Mouse (Mus musculus) stomach, postnatal 0 days (tissue): ENCODE data around the gene Acad11. TPM values are rescaled to one million over a fixed set of nuclear protein-coding genes. Genes with fewer than 3 reads are reported as not detected.

ENCODE experiments used
- ATAC-seq: fragments of 200-750 bp; cut with Nextera tagmentation; 2 replicates; pipeline ENCODE4 v1.8.0; 2017; ENCODE audit not compliant: low FRiP score, low TSS enrichment
- DNase-seq: peaks from one replicate; pipeline ENCODE4 v3.0.0-alpha.2; 2016; ENCODE audit warnings: low spot score
- H3K27ac ChIP-seq: fragments of 300-500 bp; sonication (generic); replicated peaks from 2 replicates; pipeline ENCODE4 v1.5.1; 2014; ENCODE audit warnings: mild to moderate bottlenecking, control low read depth
- H3K27me3 ChIP-seq: fragments of 300-500 bp; sonication (generic); 2 replicates; pipeline ENCODE4 v1.6.1; 2014; ENCODE audit warnings: low read length; ENCODE audit not compliant: control insufficient read depth, insufficient read depth
- H3K36me3 ChIP-seq: fragments of 300-500 bp; sonication (generic); 2 replicates; pipeline ENCODE4 v1.6.1; 2014; ENCODE audit warnings: low read length, mixed read lengths; ENCODE audit not compliant: control insufficient read depth, insufficient read depth
- H3K4me1 ChIP-seq: fragments of 300-500 bp; sonication (generic); replicated peaks from 2 replicates; pipeline ENCODE4 v1.6.1; 2014; ENCODE audit warnings: antibody characterized with exemption; ENCODE audit not compliant: control insufficient read depth, insufficient read depth
- H3K4me2 ChIP-seq: fragments of 300-500 bp; sonication (generic); replicated peaks from 2 replicates; pipeline ENCODE4 v1.6.1; 2014; ENCODE audit warnings: low read depth, mild to moderate bottlenecking, control low read depth, moderate library complexity
- H3K4me3 ChIP-seq: fragments of 300-500 bp; sonication (generic); 2 replicates; pipeline ENCODE4 v1.5.1; 2014; ENCODE audit warnings: low read depth, low read length, control low read depth
- H3K9ac ChIP-seq: fragments of 300-500 bp; sonication (generic); 2 replicates; pipeline ENCODE4 v1.6.1; 2014; ENCODE audit warnings: mild to moderate bottlenecking, low read length, control low read depth, mixed read lengths
- H3K9me3 ChIP-seq: fragments of 300-500 bp; sonication (generic); 2 replicates; pipeline ENCODE4 v1.6.1; 2016; ENCODE audit warnings: low read length; ENCODE audit not compliant: control insufficient read depth
- CTCF ChIP-seq: IDR thresholded peaks from 2 replicates; pipeline ENCODE4 v1.5.1; 2016; ENCODE audit warnings: antibody characterized with exemption, low read depth, mild to moderate bottlenecking, moderate library complexity
- EP300 ChIP-seq: optimal IDR thresholded peaks from 2 replicates; pipeline ENCODE3; 2016; ENCODE audit warnings: antibody characterized with exemption
- WGBS: fragments of 180-500 bp; shearing (Covaris S2); extraction: QIAGEN DNeasy Blood & Tissue Kit; methylation state at CpG from one replicate; pipeline ENCODE4 v1.1.7; 2014; 5-methylcytosine and 5-hydroxymethylcytosine counted together
- polyA plus RNA-seq: library from polyadenylated mRNA; unstranded; fragments of >200 nt; fragmentation: Nextera tagmentation; extraction: Ambion mirVana; gene quantifications from 2 replicates; pipeline ENCODE4 v1.2.1, GENCODE M21; 2015

Acad11 gene
- polyA plus RNA-seq, 1 experiment from 2014 or later, result 24.2 TPM

DNA sequence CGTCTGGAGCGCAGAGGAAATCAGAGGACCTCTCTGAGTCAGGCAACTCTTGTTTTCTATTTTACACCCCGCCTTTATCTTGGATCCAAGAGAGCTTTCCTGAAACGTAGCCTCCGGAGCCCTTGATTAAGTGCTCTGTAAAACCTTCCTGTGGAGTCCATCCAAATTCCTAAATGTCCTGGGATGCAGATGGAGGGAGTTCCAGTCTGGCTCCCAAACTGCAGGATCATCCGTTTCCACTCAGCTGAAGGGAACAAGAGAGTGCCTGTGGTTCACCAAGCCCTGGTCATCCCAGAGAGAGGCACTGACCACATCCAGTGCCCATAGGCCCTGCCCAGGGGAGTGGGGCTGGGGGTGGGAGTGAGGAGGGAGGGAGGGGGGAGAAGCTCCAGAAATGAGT is 39.1 kb downstream of the Acad11 start:
- Histone ChIP-seq H3K4me1 (no peaks in the 10 kb centered on the region), H3K27me3 (no peaks in the 10 kb centered on the region), H3K9ac (no peak overlapping the region), H3K36me3 (no peaks in the 10 kb centered on the region; the same call in 1 of the 2 replicates), H3K4me2 (no peak overlapping the region), H3K4me3 (no peak overlapping the region), H3K9me3 (no peaks in the 10 kb centered on the region), H3K27ac (no peak overlapping the region)
- DNase-seq (no peak), ATAC-seq (no peak)
- WGBS, result 33% methylated on average over 6 of the region's 6 CpGs
- no peak for TF ChIP-seq CTCF
- no peak for TF ChIP-seq EP300

DNA sequence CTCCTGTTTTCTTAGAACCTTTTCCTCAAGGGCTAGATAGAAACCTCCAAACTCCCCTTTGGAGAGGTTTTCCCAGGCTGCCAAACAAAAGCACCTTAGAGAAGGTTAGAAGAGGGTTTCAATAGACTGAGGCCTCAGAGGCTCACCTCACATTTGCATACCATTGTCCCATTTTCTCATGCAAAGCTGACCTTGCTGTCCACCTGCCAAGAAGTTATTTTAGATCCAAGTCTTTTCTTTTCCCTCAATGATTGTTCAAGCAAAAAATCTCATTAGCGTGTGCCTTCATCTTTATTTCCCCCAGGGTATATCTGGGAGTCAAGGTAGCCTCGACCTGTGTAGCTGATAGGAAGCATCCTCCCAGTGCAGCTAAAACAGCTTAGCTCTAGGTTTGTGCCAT is 39.7 kb downstream of the Acad11 start:
- no peak overlapping the region for H3K4me3 ChIP-seq
- no peak overlapping the region for H3K4me2 ChIP-seq
- WGBS, result 52% methylated on average over 2 of the region's 2 CpGs
- H3K27me3 ChIP-seq, result no peaks in the 10 kb centered on the region
- no peak overlapping the region for H3K9ac ChIP-seq
- H3K4me1 ChIP-seq, result no peaks in the 10 kb centered on the region
- DNase-seq (no peak), ATAC-seq (no peak)
- H3K27ac ChIP-seq, result no peak overlapping the region
- TF ChIP-seq EP300 (no peak), CTCF (no peak)
- H3K36me3 ChIP-seq, result no peaks in the 10 kb centered on the region; the same call in 1 of the 2 replicates
- H3K9me3 ChIP-seq, result no peaks in the 10 kb centered on the region

DNA sequence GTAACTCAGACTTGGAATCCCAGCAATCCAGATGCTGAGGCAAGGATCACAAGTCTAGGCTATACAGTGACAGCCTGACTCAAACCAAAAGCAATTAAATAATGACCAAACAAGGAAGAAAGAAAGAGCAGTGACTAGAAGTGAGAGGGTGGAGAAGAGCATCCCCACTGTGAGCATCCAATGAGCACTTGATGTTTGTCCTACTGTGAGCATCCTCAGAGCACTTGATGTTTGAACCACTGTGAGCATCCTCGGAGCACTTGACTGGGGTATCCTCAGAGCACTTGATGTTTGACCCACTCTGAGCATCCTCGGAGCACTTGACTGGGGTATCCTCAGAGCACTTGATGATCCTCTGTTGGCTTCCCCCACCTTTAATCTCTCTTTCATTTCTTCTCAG is 41.8 kb downstream of the Acad11 start:
- H3K9ac ChIP-seq, result no peak overlapping the region
- no peaks in the 10 kb centered on the region for H3K27me3 ChIP-seq
- no peaks in the 10 kb centered on the region for H3K4me1 ChIP-seq
- TF ChIP-seq CTCF (no peak), EP300 (no peak)
- no peak overlapping the region for H3K27ac ChIP-seq
- no peaks in the 10 kb centered on the region for H3K9me3 ChIP-seq
- no peaks in the 10 kb centered on the region for H3K36me3 ChIP-seq
- H3K4me3 ChIP-seq, result no peak overlapping the region
- ATAC-seq (no peak), DNase-seq (no peak)
- H3K4me2 ChIP-seq, result no peak overlapping the region
- 85% methylated on average over 2 of the region's 2 CpGs for WGBS

DNA sequence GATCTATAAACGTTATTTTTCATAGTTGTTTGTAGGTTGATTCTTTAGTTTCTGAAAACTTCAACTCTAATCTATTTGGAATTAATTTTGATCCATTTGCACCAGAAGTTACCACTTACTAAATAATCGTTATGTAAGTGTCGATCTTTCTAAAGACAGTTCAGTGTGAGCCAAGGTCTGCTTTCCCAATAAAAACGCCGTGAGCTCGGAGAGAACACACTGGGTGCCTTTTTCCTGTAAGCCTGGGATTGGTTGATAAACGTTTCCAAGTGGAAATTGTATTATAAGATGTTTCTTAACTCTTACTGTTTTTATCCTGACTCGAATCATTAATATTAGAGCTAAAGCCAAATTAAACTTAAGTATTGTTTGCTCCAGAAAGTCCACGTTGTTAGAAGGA is 43.8 kb downstream of the Acad11 start:
- no peaks in the 10 kb centered on the region for H3K36me3 ChIP-seq
- no peak overlapping the region for H3K9ac ChIP-seq
- ATAC-seq (no peak), DNase-seq (no peak)
- no peak overlapping the region for H3K27ac ChIP-seq
- no peaks in the 10 kb centered on the region for H3K9me3 ChIP-seq
- H3K4me2 ChIP-seq, result no peak overlapping the region
- TF ChIP-seq CTCF (no peak), EP300 (no peak)
- H3K4me3 ChIP-seq, result no peak overlapping the region
- WGBS, result 69% methylated on average over 9 of the region's 9 CpGs
- H3K27me3 ChIP-seq, result no peaks in the 10 kb centered on the region
- no peaks in the 10 kb centered on the region for H3K4me1 ChIP-seq

DNA sequence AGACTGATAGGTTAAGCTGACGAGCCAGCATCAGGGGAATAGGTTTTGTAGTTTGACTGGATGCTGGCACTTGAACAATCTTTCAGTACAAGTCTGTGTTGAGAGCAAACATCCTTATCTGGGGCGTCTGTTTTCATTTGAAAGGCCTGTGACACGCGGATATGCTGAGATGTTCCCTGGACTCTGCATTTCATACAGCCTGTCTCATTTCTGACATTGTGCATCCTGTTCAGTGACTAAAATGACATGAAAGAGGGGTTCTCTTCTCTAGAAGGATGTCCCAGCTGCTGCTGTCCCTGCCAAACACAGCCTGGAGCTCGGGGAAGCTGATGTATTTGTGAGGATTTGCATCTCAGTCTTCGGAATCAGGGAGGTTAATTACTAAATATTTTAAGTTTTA is 44.3 kb downstream of the Acad11 start:
- no peak for TF ChIP-seq EP300
- TF ChIP-seq CTCF, result no peak
- WGBS, result 42% methylated on average over 6 of the region's 6 CpGs

DNA sequence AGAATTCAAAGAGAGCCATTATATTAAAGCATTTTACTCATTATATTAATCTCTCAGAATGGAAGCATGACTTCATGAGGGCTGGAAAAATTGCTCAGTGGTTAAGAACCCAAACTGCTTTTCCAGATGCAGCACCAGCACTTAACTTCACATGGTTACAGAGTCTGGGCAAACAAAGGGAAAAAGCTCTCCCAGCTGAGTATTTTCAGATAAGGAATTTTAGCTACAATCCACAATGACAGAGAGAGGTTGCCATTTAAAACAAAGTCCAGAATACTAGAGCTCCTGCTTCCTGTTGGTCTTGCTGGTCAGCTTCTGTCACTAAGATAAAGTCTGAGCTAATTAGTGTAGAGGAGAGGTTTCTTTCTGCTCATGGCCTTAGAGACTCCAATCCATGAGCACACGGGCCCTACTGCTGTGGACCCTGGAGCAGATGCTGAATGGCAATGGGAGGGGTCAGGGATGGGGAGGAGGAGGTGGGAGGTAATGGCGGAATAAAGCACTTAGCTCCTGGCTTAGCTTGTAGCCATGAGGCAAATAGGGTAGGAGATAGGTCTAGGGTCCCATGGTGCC is 45.5 kb downstream of the Acad11 start:
- no peak overlapping the region for H3K27ac ChIP-seq
- WGBS, result 72% methylated on average over 2 of the region's 2 CpGs
- no peak overlapping the region for H3K9ac ChIP-seq
- H3K27me3 ChIP-seq, result no peaks in the 10 kb centered on the region
- H3K4me2 ChIP-seq, result no peak overlapping the region
- no peak for ATAC-seq
- H3K36me3 ChIP-seq, result no peaks in the 10 kb centered on the region
- no peaks in the 10 kb centered on the region for H3K9me3 ChIP-seq
- no peak overlapping the region for H3K4me3 ChIP-seq
- no peaks in the 10 kb centered on the region for H3K4me1 ChIP-seq
- no peak for TF ChIP-seq EP300
- no peak for DNase-seq

More for the DNA sequence above, 44.3 kb downstream of the Acad11 start:
- Histone ChIP-seq H3K27me3 (no peaks in the 10 kb centered on the region), H3K4me2 (no peak overlapping the region), H3K9ac (no peak overlapping the region), H3K36me3 (no peaks in the 10 kb centered on the region), H3K4me3 (no peak overlapping the region), H3K9me3 (no peaks in the 10 kb centered on the region), H3K4me1 (no peaks in the 10 kb centered on the region), H3K27ac (no peak overlapping the region)
- ATAC-seq (no peak), DNase-seq (no peak)
